Mouse (Mus musculus) heart, embryonic 12.5 days (tissue): Measurements from ENCODE around the gene Hic1. TPM values are rescaled to one million over a fixed set of nuclear protein-coding genes. Genes with fewer than 3 reads are reported as not detected.
A peak's percentile ranks its signal among the peaks of the same experiment; 100 is the strongest.

Source experiments
- ATAC-seq: fragments of 200-750 bp; cut with Nextera tagmentation; 2 replicates; pipeline ENCODE4 v1.8.0; 2017; ENCODE audit warnings: moderate TSS enrichment, moderate library complexity; ENCODE audit not compliant: insufficient number of reproducible peaks, low FRiP score
- H3K27ac ChIP-seq: fragments of 300-500 bp; sonication (generic); 2 replicates; pipeline ENCODE4 v1.5.1; 2016; ENCODE audit warnings: mild to moderate bottlenecking, moderate library complexity; ENCODE audit not compliant: poor library complexity, severe bottlenecking
- H3K27me3 ChIP-seq: fragments of 300-500 bp; sonication (generic); replicated peaks from 2 replicates; pipeline ENCODE4 v1.6.1; 2016; ENCODE audit warnings: mild to moderate bottlenecking, moderate library complexity
- H3K36me3 ChIP-seq: fragments of 300-500 bp; sonication (generic); 2 replicates; pipeline ENCODE4 v1.6.1; 2016; ENCODE audit warnings: mild to moderate bottlenecking, moderate library complexity
- H3K4me1 ChIP-seq: fragments of 300-500 bp; sonication (generic); replicated peaks from 2 replicates; pipeline ENCODE4 v1.6.1; 2016; ENCODE audit warnings: mild to moderate bottlenecking
- H3K4me2 ChIP-seq: fragments of 300-500 bp; sonication (generic); 2 replicates; pipeline ENCODE4 v1.6.1; 2016; ENCODE audit warnings: mild to moderate bottlenecking, moderate library complexity
- H3K4me3 ChIP-seq: fragments of 300-500 bp; sonication (generic); 2 replicates; pipeline ENCODE4 v1.5.1; 2016; ENCODE audit warnings: mild to moderate bottlenecking
- H3K9ac ChIP-seq: fragments of 300-500 bp; sonication (generic); 2 replicates; pipeline ENCODE4 v1.6.1; 2016; ENCODE audit warnings: mild to moderate bottlenecking, moderate library complexity
- H3K9me3 ChIP-seq: fragments of 300-500 bp; sonication (generic); replicated peaks from 2 replicates; pipeline ENCODE4 v1.6.1; 2016; ENCODE audit warnings: mild to moderate bottlenecking, moderate library complexity
- WGBS: fragments of 180-500 bp; shearing (Covaris S2); methylation state at CpG from one replicate; pipeline ENCODE4 v1.1.7; 2016; 5-methylcytosine and 5-hydroxymethylcytosine counted together
- polyA plus RNA-seq: library from polyadenylated mRNA; unstranded; fragments of >200 nt; fragmentation: Nextera tagmentation; extraction: Ambion mirVana; gene quantifications from 2 replicates; pipeline ENCODE4 v1.2.1, GENCODE M21; 2016

The Hic1 gene
- polyA plus RNA-seq, 1 experiment from 2014 or later: 13.8 TPM

GRCm38 (mm10) chr11:75157037-75157436 lies 12.3 kb downstream of the Hic1 start:
- no peak overlapping the region for H3K4me2 ChIP-seq
- no peaks in the 10 kb centered on the region for H3K9me3 ChIP-seq
- no peak overlapping the region for H3K4me3 ChIP-seq
- ATAC-seq: no peak
- peaks cover 40% of the 10 kb centered on the region for H3K4me1 ChIP-seq
- peaks cover 8% of the 10 kb centered on the region; the same call in 1 of the 2 replicates for H3K36me3 ChIP-seq
- 48% methylated on average over 4 of the region's 4 CpGs for WGBS
- no peak overlapping the region for H3K9ac ChIP-seq
- 0 out of 2 replicates have a peak overlapping the region, but pooled peaks have one; percentile 5 for H3K27ac ChIP-seq
- no peaks in the 10 kb centered on the region for H3K27me3 ChIP-seq

GRCm38 (mm10) chr11:75156416-75156815 lies 12.9 kb downstream of the Hic1 start:
- Histone ChIP-seq H3K27me3 (no peaks in the 10 kb centered on the region), H3K27ac (peak overlapping the region; percentile 23; the same call in 1 of the 2 replicates), H3K9me3 (no peaks in the 10 kb centered on the region), H3K9ac (no peak overlapping the region), H3K4me2 (no peak overlapping the region), H3K4me3 (no peak overlapping the region), H3K4me1 (peaks cover 36% of the 10 kb centered on the region), H3K36me3 (peaks cover 8% of the 10 kb centered on the region; the same call in 1 of the 2 replicates)
- ATAC-seq: no peak
- WGBS: 45% methylated on average over 5 of the region's 5 CpGs

- peaks cover 34% of the 10 kb centered on the region for H3K4me1 ChIP-seq
- H3K36me3 ChIP-seq: peaks cover 8% of the 10 kb centered on the region; the same call in 1 of the 2 replicates
Measured at GRCm38 (mm10) chr11:75155985-75156384, 13.3 kb downstream of the Hic1 start.

GRCm38 (mm10) chr11:75154053-75154585 lies 15.2 kb downstream of the Hic1 start:
- Histone ChIP-seq H3K36me3 (peaks cover 11% of the 10 kb centered on the region), H3K4me3 (no peak overlapping the region), H3K27me3 (no peaks in the 10 kb centered on the region), H3K27ac (no peak overlapping the region), H3K9me3 (no peaks in the 10 kb centered on the region), H3K4me2 (no peak overlapping the region), H3K4me1 (peaks cover 30% of the 10 kb centered on the region), H3K9ac (no peak overlapping the region)
- 62% methylated on average over 6 of the region's 6 CpGs for WGBS
- ATAC-seq: no peak

More at GRCm38 (mm10) chr11:75155985-75156384, 13.3 kb downstream of the Hic1 start:
- no peak overlapping the region for H3K4me2 ChIP-seq
- peak overlapping the region; percentile 13; the same call in 1 of the 2 replicates for H3K9ac ChIP-seq
- H3K4me3 ChIP-seq: no peak overlapping the region
- H3K9me3 ChIP-seq: no peaks in the 10 kb centered on the region
- peak overlapping the region; percentile 23; the same call in 1 of the 2 replicates for H3K27ac ChIP-seq
- no peak for ATAC-seq
- no peaks in the 10 kb centered on the region for H3K27me3 ChIP-seq
- WGBS: 57% methylated on average over 6 of the region's 6 CpGs

GRCm38 (mm10) chr11:75152603-75153557 lies 16.4 kb downstream of the Hic1 start:
- Histone ChIP-seq H3K4me1 (peaks cover 40% of the 10 kb centered on the region), H3K27ac (peak overlapping the region; percentile 67), H3K4me2 (no peak overlapping the region), H3K9ac (no peak overlapping the region), H3K9me3 (no peaks in the 10 kb centered on the region), H3K36me3 (peaks cover 11% of the 10 kb centered on the region), H3K4me3 (no peak overlapping the region), H3K27me3 (no peaks in the 10 kb centered on the region)
- ATAC-seq: peak; percentile 42; the same call in 1 of the 2 replicates
- 58% methylated on average over 18 of the region's 18 CpGs for WGBS

- ATAC-seq: no peak
- peaks cover 11% of the 10 kb centered on the region for H3K36me3 ChIP-seq
- H3K4me1 ChIP-seq: peaks cover 38% of the 10 kb centered on the region
- no peak overlapping the region for H3K4me2 ChIP-seq
- WGBS: 89% methylated on average over 1 of the region's 1 CpGs
- H3K27ac ChIP-seq: no peak overlapping the region
- no peak overlapping the region for H3K9ac ChIP-seq
- H3K9me3 ChIP-seq: no peaks in the 10 kb centered on the region
- H3K4me3 ChIP-seq: no peak overlapping the region
- H3K27me3 ChIP-seq: no peaks in the 10 kb centered on the region
Measured at GRCm38 (mm10) chr11:75150346-75150745, 19.0 kb downstream of the Hic1 start.

GRCm38 (mm10) chr11:75148332-75149035 lies 20.8 kb downstream of the Hic1 start:
- H3K36me3 ChIP-seq: peaks cover 25% of the 10 kb centered on the region
- H3K9me3 ChIP-seq: no peaks in the 10 kb centered on the region
- 82% methylated on average over 10 of the region's 11 CpGs for WGBS
- H3K4me1 ChIP-seq: peaks cover 37% of the 10 kb centered on the region
- peak overlapping the region; percentile 55; the same call in 1 of the 2 replicates for H3K9ac ChIP-seq
- H3K4me2 ChIP-seq: 0 out of 2 replicates have a peak overlapping the region, but pooled peaks have one; percentile 3
- ATAC-seq: no peak; the same call in 1 of the 2 replicates
- H3K27me3 ChIP-seq: no peaks in the 10 kb centered on the region
- peak overlapping the region; percentile 86 for H3K27ac ChIP-seq
- no peak overlapping the region for H3K4me3 ChIP-seq

- peak; percentile 73 for ATAC-seq
- H3K4me2 ChIP-seq: 0 out of 2 replicates have a peak overlapping the region, but pooled peaks have one; percentile 3
- H3K9me3 ChIP-seq: no peaks in the 10 kb centered on the region
- peak overlapping the region; percentile 55 for H3K9ac ChIP-seq
- H3K27ac ChIP-seq: peak overlapping the region; percentile 86
- H3K4me1 ChIP-seq: peaks cover 35% of the 10 kb centered on the region
- no peaks in the 10 kb centered on the region for H3K27me3 ChIP-seq
- H3K4me3 ChIP-seq: no peak overlapping the region
- peaks cover 32% of the 10 kb centered on the region for H3K36me3 ChIP-seq
- WGBS: 32% methylated on average over 3 of the region's 3 CpGs
Measured at GRCm38 (mm10) chr11:75147846-75148168, 21.5 kb downstream of the Hic1 start.

GRCm38 (mm10) chr11:75147106-75147845 lies 22.0 kb downstream of the Hic1 start:
- H3K4me2 ChIP-seq: no peak overlapping the region
- H3K27me3 ChIP-seq: no peaks in the 10 kb centered on the region
- peak; percentile 62; the same call in 1 of the 2 replicates for ATAC-seq
- 37% methylated on average over 11 of the region's 11 CpGs for WGBS
- peaks cover 34% of the 10 kb centered on the region for H3K4me1 ChIP-seq
- H3K36me3 ChIP-seq: peaks cover 34% of the 10 kb centered on the region
- peak overlapping the region; percentile 55 for H3K9ac ChIP-seq
- H3K27ac ChIP-seq: peak overlapping the region; percentile 86
- H3K4me3 ChIP-seq: no peak overlapping the region
- H3K9me3 ChIP-seq: no peaks in the 10 kb centered on the region

- no peak for ATAC-seq
- Histone ChIP-seq H3K4me3 (no peak overlapping the region), H3K27ac (no peak overlapping the region), H3K36me3 (peaks cover 34% of the 10 kb centered on the region), H3K9me3 (no peaks in the 10 kb centered on the region), H3K9ac (no peak overlapping the region), H3K4me1 (peaks cover 48% of the 10 kb centered on the region), H3K27me3 (no peaks in the 10 kb centered on the region), H3K4me2 (no peak overlapping the region)
- 77% methylated on average over 2 of the region's 2 CpGs for WGBS
Measured at GRCm38 (mm10) chr11:75145841-75146240, 23.5 kb downstream of the Hic1 start.
